Mouse (Mus musculus): Measurements from ENCODE around the gene Ak6.

The Ak6 gene

DNA sequence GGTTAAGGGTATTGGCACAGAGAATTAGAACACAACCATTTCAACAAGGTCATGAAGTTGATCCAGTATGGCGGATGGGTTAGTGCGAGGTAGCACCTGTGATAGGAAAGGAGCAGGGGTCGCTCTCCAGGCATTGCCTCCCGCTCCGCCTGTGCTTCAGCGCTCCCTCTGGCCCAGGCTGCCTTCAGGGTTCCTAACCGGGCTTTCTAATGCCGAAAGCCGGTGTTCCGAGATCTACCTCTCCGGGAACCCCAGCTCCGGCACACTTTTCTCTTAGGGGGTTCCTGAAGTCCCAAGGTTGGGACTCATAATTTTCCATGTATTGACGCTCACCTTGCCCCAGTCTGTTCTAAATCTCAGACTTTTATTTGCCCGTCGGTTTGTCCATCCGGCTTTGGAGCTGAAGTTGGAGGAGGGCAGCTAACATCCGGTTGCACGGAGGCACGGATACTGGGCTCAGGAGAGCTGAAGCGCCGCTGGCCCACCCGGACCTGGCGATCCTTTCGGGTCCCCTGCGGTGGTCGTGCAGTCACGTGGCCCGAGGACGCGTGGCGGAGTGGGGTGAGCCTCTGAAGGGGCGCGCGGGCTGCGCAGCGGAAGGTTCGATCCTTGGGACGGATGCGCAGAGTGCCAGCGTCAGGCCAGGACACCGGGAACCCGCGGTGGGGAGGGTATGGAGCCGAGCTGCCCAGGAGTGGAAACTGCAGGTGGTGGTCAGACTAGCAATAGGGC, 18.7 kb downstream of the Ak6 start, which contains the start of gene Ccdc125:
TSS of gene Ccdc125 (plus strand) at position 427 of the 732 bp plus-strand sequence.
- DNase-seq (ENCODE audit: low spot score in 2 of 2): no peak

DNA sequence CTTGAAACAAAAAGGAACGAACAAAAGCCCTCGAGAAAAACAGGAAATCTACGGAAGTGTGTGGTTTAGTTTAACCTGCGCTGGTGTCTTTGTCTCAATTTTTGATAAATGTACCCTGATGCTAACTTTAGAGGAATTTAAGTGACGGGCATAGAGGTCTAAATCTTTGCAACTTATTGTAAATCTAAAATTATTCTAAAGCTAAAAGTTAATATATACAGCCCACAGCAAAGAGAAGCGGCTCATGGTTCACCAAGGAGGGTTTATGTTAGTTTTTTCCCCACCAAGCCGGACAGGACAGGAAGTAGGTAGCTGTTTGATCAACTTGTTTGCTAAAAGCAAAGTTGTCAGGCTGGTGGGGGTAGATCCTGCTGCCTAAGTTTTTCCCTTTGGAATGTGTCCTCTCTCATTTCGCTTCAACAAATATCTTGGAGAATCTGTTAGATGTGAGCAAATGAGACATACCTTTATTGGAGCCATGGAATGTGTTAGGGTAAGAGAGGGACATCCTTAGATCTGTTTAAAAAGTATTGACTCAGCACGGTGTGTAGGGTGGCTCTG, 19.5 kb downstream of the Ak6 start:
- no peak for DNase-seq (ENCODE audit: low spot score in 2 of 2)

DNA sequence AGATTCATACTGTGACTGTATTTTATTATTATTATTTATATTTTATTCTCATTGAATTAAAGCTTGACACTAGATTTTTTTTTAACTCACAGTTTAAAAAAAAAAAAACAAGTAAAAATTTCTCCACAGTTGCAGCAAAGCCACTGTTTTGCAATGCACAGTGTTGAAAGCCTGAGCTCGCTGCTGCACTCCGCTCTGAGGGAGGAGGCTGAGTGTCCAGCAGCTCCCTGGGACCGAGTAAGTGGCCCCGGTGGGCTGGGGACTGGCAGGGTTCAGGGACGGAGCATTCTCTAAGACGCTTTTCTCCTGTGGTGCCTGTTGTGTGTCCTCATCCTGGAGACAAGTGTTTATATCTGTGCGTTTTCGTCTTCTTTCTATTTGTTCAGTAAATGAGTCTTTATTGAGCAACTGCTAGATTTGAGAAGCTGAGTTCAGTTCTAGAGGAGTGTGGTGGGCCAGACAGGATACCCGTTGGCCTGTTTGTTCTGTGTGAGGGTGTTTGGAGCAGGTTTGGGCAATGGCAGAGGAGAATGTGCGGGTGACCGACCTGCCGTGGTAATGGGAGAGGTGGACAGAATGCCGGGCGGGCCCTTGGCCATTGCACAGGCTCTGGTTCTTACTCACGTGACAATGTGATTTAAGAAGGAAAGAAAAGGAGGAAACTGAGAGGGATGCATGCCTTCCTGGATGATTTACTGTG, 25.3 kb downstream of the Ak6 start:
- DNase-seq (ENCODE audit: low spot score in 2 of 2): no peak

DNA sequence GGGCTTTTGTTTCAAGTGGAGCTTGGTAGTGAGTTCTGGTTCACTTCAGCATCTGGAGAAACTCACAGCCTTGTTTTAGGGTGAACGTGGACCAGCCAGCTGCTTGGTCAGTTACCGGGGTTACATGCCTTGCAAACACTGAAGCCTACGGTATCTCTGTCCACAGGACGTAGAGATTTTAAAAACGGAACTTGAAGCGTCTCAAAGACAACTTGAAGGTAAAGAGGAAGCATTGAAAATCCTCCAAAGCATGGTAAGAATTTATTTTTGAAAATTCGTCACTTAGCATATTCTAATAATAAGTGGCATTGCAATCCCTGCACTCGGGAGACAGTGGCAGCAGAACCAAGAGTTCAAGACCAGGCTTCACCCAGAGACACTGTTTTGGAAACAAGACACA, 30.8 kb downstream of the Ak6 start:
- no peak for DNase-seq (ENCODE audit: low spot score in 2 of 2)

DNA sequence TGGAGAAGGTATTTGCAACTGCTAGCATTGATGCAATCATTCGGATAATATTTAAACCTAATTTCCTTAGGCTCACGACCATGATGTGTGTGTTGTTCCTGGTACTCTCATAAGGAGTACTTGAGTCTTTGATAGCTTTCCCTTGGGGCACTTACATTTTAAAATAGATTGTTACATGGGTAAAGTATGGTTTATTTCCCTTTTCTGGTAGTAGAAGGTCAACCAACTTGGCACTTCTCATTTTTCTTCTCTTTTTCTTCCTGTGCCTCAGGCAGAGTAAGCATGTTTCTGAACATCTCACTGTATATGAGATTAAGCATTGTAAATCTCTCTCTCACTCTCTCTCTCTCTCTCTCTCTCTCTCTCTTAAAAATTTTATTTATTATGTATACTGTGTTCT, 32.1 kb downstream of the Ak6 start:
- no peak for DNase-seq (ENCODE audit: low spot score in 2 of 2)

DNA sequence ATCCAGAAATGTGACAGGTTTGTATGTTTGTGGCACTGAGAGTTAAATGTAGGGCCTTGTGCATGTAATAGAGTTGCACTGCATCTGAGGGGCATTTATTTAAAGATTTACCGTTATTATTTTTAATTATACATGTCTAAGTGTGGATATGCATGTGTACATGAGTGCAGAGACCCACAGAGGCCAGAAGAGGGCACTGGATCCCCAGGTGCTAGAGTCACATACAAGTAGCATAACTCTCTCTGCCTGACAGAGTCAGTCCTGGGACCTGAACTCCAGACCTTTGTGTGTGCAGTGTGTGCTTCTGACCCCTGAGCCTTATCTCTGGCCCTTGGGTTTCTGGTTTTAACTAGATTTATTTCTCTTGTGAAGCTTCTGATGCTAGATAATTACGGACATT, 33.6 kb downstream of the Ak6 start:
- no peak for DNase-seq (ENCODE audit: low spot score in 2 of 2)

DNA sequence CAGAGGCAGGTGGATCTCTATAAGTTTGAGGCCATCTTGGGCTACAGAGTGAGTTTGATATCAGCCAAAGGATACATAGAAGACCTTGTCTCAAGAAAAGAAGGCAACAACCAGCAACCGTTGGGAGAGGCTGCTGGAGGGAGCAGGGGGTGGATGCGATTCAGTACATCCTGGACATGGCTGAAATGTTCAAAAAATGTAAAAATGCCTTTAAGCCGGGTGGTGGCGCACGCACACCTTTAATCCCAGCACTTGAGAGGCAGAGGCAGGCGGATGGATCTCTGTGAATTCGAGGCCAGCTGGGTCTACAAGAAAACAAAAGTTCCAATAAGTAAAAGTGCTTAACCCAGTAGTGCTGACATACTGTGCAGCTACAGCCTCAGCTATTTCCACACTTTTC, 36.7 kb downstream of the Ak6 start:
- no peak for DNase-seq (ENCODE audit: low spot score in 2 of 2)

DNA sequence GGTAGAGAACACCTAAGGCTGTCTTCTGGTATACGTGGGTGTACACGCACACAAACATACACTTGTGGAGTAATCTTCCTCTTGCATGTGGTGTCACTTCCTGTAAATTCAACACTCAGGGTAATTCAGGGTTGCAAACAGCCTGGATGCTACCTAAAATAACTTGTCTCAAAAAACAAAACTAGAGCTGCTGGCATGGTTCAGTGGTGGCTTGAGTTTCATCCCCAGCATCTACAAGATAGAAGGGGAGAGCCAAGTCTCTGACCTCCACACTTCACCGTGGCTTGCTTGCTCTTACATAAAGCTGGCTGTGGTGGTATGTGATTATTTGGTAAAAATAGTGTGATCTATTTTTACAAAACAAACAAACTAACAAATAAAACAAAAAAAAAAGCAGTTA, 46.8 kb downstream of the Ak6 start:
- no peak for DNase-seq (ENCODE audit: low spot score in 2 of 2)

DNA sequence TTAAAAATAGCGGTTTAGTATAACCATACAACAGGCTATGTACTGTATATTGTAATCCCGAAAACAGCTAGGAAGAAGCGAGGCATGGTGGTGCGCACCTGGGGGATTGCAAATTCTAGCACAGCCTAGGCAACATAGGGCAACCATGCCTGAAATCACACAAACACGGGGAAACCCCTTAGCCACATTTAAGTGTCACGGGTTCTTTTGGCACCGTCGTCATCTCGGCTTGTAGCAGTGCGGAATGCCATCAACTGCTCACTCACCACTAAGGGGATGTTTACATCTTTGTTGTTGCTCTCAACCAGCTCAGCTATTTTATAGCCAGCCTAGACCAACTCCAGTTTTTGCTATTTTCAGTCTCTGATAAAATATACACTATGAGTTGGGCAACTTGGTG, 48.1 kb downstream of the Ak6 start:
- no peak for DNase-seq (ENCODE audit: low spot score in 2 of 2)

DNA sequence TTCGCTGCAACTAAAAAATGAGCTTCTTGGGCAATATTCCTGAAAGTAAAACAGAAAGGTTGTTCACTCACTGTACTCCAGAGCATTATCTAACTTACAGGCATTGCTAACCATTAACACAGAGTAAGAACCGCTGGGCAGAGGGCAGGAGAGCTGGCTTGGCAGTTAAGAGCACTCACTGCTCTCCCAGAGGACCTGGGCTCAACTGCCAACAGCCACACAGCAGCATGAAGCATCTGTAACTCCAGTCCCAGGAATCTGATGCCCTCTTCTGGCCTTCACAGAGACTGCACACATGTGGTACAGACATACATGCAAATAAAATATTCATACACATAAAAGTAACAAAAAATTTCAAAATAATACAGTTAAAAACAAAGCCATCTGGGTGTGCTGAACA, 52.7 kb downstream of the Ak6 start:
- no peak for DNase-seq (ENCODE audit: low spot score in 2 of 2)

DNA sequence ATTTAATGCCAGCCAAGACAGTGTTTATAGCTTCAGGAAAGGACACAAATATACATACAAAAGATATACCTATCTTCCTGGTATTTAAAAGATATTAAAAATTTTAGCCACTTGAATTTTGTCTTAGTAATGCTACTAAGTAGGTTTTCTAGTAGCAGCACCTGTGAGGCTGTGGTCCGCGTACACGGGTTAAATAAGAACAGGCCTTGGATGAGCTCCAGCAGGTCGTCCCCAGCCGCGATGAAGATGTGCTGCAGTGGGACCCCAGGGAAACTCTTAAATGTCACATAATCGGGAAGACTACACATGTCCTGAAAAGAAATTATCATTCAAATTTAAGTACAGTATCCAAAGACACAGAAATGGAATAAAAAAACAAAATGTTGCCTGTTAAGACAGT, 55.4 kb downstream of the Ak6 start:
- no peak for DNase-seq (ENCODE audit: low spot score in 2 of 2)

DNA sequence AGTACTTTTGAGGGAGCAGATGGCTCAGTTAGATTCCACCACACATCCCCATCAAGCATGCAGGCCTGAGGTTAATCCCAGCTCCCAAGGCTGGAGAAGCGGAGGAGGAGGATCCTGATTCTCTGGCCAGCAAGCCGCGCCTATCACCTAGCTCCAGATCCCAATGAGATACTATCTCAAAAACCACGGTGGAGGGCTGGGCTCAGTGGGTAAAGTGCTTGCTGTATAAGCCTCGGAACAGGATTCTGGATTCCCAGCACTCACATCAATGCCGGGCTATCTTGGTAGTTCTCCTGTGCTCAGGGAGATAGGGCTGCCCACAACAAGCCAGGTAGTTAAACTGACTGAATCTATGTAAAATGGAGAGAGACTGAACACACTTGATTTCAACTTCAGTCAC, 64.7 kb downstream of the Ak6 start:
- DNase-seq (ENCODE audit: low spot score in 2 of 2): no peak
